Mouse (Mus musculus) limb, embryonic 13.5 days (tissue): ENCODE measurements around the gene Vat1l. TPM values are rescaled to one million over a fixed set of nuclear protein-coding genes. Genes with fewer than 3 reads are reported as not detected.

ENCODE experiments used
- ATAC-seq: fragments of 200-750 bp; cut with Nextera tagmentation; 2 replicates; pipeline ENCODE4 v1.8.0; 2017; ENCODE audit warnings: low read depth, moderate number of reproducible peaks, moderate TSS enrichment; ENCODE audit not compliant: low FRiP score
- H3K27ac ChIP-seq: fragments of 300-500 bp; sonication (generic); 2 replicates; pipeline ENCODE4 v1.5.1; 2015; ENCODE audit warnings: inconsistent platforms, mild to moderate bottlenecking, moderate library complexity
- H3K27me3 ChIP-seq: fragments of 300-500 bp; sonication (generic); 2 replicates; pipeline ENCODE4 v1.6.1; 2015; ENCODE audit warnings: mild to moderate bottlenecking, inconsistent platforms
- H3K36me3 ChIP-seq: fragments of 300-500 bp; sonication (generic); 2 replicates; pipeline ENCODE4 v1.6.1; 2015; ENCODE audit warnings: inconsistent platforms, mild to moderate bottlenecking, moderate library complexity
- H3K4me1 ChIP-seq: fragments of 300-500 bp; sonication (generic); 2 replicates; pipeline ENCODE4 v1.6.1; 2015; ENCODE audit warnings: inconsistent platforms
- H3K4me2 ChIP-seq: fragments of 300-500 bp; sonication (generic); replicated peaks from 2 replicates; pipeline ENCODE4 v1.6.1; 2015; ENCODE audit warnings: inconsistent platforms, mild to moderate bottlenecking, moderate library complexity
- H3K4me3 ChIP-seq: fragments of 300-500 bp; sonication (generic); 2 replicates; pipeline ENCODE4 v1.5.1; 2015; ENCODE audit warnings: moderate library complexity, mild to moderate bottlenecking, inconsistent platforms
- H3K9ac ChIP-seq: fragments of 300-500 bp; sonication (generic); 2 replicates; pipeline ENCODE4 v1.6.1; 2015; ENCODE audit warnings: mild to moderate bottlenecking, inconsistent platforms
- H3K9me3 ChIP-seq: fragments of 300-500 bp; sonication (generic); 2 replicates; pipeline ENCODE4 v1.6.1; 2016; ENCODE audit warnings: inconsistent platforms
- WGBS: fragments of 180-500 bp; shearing (Covaris S2); methylation state at CpG from one replicate; pipeline ENCODE4 v1.1.7; 2015; 5-methylcytosine and 5-hydroxymethylcytosine counted together
- polyA plus RNA-seq: library from polyadenylated mRNA; unstranded; fragments of >200 nt; fragmentation: Nextera tagmentation; extraction: Ambion mirVana; gene quantifications from 2 replicates; pipeline ENCODE4 v1.2.1, GENCODE M21; 2015

The Vat1l gene
- polyA plus RNA-seq, 1 experiment from 2014 or later = 4.6 TPM

- Histone ChIP-seq H3K27me3 (0 out of 2 replicates have a peak, but pooled peaks cover 3% of the 10 kb centered on the region), H3K36me3 (no peaks in the 10 kb centered on the region), H3K4me2 (no peak overlapping the region), H3K4me1 (peaks cover 14% of the 10 kb centered on the region; the same call in 1 of the 2 replicates), H3K9me3 (no peaks in the 10 kb centered on the region), H3K27ac (no peak overlapping the region), H3K9ac (no peak overlapping the region), H3K4me3 (no peak overlapping the region)
- 60% methylated on average over 5 of the region's 5 CpGs for WGBS
- ATAC-seq = no peak
Observed at GRCm38 (mm10) chr8:114363167-114363566, 157.8 kb downstream of the Vat1l start.

- peaks cover 14% of the 10 kb centered on the region; the same call in 1 of the 2 replicates for H3K4me1 ChIP-seq
- no peak overlapping the region for H3K4me3 ChIP-seq
- ATAC-seq = peak; percentile 32; the same call in 1 of the 2 replicates
- WGBS = 15% methylated on average over 8 of the region's 8 CpGs
- no peak overlapping the region for H3K4me2 ChIP-seq
- H3K9me3 ChIP-seq = no peaks in the 10 kb centered on the region
- H3K27me3 ChIP-seq = 0 out of 2 replicates have a peak, but pooled peaks cover 3% of the 10 kb centered on the region
- H3K36me3 ChIP-seq = no peaks in the 10 kb centered on the region
- H3K27ac ChIP-seq = no peak overlapping the region
- H3K9ac ChIP-seq = no peak overlapping the region
Observed at GRCm38 (mm10) chr8:114363656-114364055, 158.2 kb downstream of the Vat1l start.

- no peaks in the 10 kb centered on the region for H3K9me3 ChIP-seq
- ATAC-seq = no peak
- H3K9ac ChIP-seq = no peak overlapping the region
- H3K36me3 ChIP-seq = no peaks in the 10 kb centered on the region
- peak overlapping the region; percentile 42 for H3K4me2 ChIP-seq
- peaks cover 4% of the 10 kb centered on the region; the same call in 1 of the 2 replicates for H3K4me1 ChIP-seq
- H3K27ac ChIP-seq = no peak overlapping the region
- peak overlapping the region; percentile 5; the same call in 1 of the 2 replicates for H3K4me3 ChIP-seq
- 0 out of 2 replicates have a peak, but pooled peaks cover 7% of the 10 kb centered on the region for H3K27me3 ChIP-seq
- WGBS = 38% methylated on average over 27 of the region's 27 CpGs
Observed at GRCm38 (mm10) chr8:114369038-114369976, 163.9 kb downstream of the Vat1l start.

- no peak overlapping the region for H3K9ac ChIP-seq
- H3K4me3 ChIP-seq = no peak overlapping the region
- no peaks in the 10 kb centered on the region for H3K9me3 ChIP-seq
- H3K27me3 ChIP-seq = 0 out of 2 replicates have a peak, but pooled peaks cover 4% of the 10 kb centered on the region
- ATAC-seq = no peak
- 0 out of 2 replicates have a peak, but pooled peaks cover 7% of the 10 kb centered on the region for H3K4me1 ChIP-seq
- H3K36me3 ChIP-seq = no peaks in the 10 kb centered on the region
- no peak overlapping the region for H3K4me2 ChIP-seq
- no peak overlapping the region for H3K27ac ChIP-seq
- WGBS = 50% methylated on average over 6 of the region's 6 CpGs
Observed at GRCm38 (mm10) chr8:114374390-114374789, 169.0 kb downstream of the Vat1l start.

- no peaks in the 10 kb centered on the region for H3K4me1 ChIP-seq
- H3K9ac ChIP-seq = no peak overlapping the region
- no peaks in the 10 kb centered on the region for H3K27me3 ChIP-seq
- 83% methylated on average over 3 of the region's 3 CpGs for WGBS
- no peak overlapping the region for H3K27ac ChIP-seq
- H3K4me3 ChIP-seq = no peak overlapping the region
- no peak for ATAC-seq
- H3K36me3 ChIP-seq = no peaks in the 10 kb centered on the region
- no peak overlapping the region for H3K4me2 ChIP-seq
- no peaks in the 10 kb centered on the region for H3K9me3 ChIP-seq
Observed at GRCm38 (mm10) chr8:114384189-114384588, 178.8 kb downstream of the Vat1l start.

- no peak overlapping the region for H3K4me3 ChIP-seq
- no peak overlapping the region for H3K4me2 ChIP-seq
- ATAC-seq = no peak
- H3K27ac ChIP-seq = no peak overlapping the region
- H3K9ac ChIP-seq = no peak overlapping the region
- no peaks in the 10 kb centered on the region for H3K36me3 ChIP-seq
- H3K27me3 ChIP-seq = no peaks in the 10 kb centered on the region
- no peaks in the 10 kb centered on the region for H3K4me1 ChIP-seq
- WGBS = 83% methylated on average over 4 of the region's 4 CpGs
- H3K9me3 ChIP-seq = no peaks in the 10 kb centered on the region
Observed at GRCm38 (mm10) chr8:114387494-114387893, 182.1 kb downstream of the Vat1l start.

- Histone ChIP-seq H3K36me3 (no peaks in the 10 kb centered on the region), H3K4me1 (no peaks in the 10 kb centered on the region), H3K27me3 (no peaks in the 10 kb centered on the region), H3K4me3 (no peak overlapping the region), H3K27ac (no peak overlapping the region), H3K9me3 (no peaks in the 10 kb centered on the region), H3K4me2 (no peak overlapping the region), H3K9ac (no peak overlapping the region)
- 88% methylated on average over 12 of the region's 13 CpGs for WGBS
- ATAC-seq = no peak
Observed at GRCm38 (mm10) chr8:114390465-114391254, 185.2 kb downstream of the Vat1l start.

GRCm38 (mm10) chr8:114398326-114398725 lies 192.9 kb downstream of the Vat1l start:
- WGBS = 93% methylated on average over 5 of the region's 5 CpGs
- Histone ChIP-seq H3K4me2 (no peak overlapping the region), H3K36me3 (no peaks in the 10 kb centered on the region), H3K9me3 (no peaks in the 10 kb centered on the region), H3K9ac (no peak overlapping the region), H3K4me1 (no peaks in the 10 kb centered on the region), H3K4me3 (no peak overlapping the region), H3K27me3 (no peaks in the 10 kb centered on the region), H3K27ac (no peak overlapping the region)
- ATAC-seq = no peak

- Histone ChIP-seq H3K27me3 (no peaks in the 10 kb centered on the region), H3K9me3 (no peaks in the 10 kb centered on the region), H3K36me3 (no peaks in the 10 kb centered on the region), H3K4me1 (no peaks in the 10 kb centered on the region), H3K27ac (no peak overlapping the region), H3K4me3 (no peak overlapping the region), H3K4me2 (no peak overlapping the region), H3K9ac (no peak overlapping the region)
- WGBS = 95% methylated on average over 5 of the region's 5 CpGs
- no peak for ATAC-seq
Observed at GRCm38 (mm10) chr8:114399273-114399672, 193.9 kb downstream of the Vat1l start.

- no peak for ATAC-seq
Observed at GRCm38 (mm10) chr8:114401679-114402078, 196.3 kb downstream of the Vat1l start.

GRCm38 (mm10) chr8:114411421-114411820 lies 206.0 kb downstream of the Vat1l start:
- no peak overlapping the region for H3K9ac ChIP-seq
- 80% methylated on average over 3 of the region's 3 CpGs for WGBS
- H3K4me2 ChIP-seq = no peak overlapping the region

More at GRCm38 (mm10) chr8:114401679-114402078, 196.3 kb downstream of the Vat1l start:
- Histone ChIP-seq H3K4me1 (no peaks in the 10 kb centered on the region), H3K36me3 (no peaks in the 10 kb centered on the region), H3K4me2 (no peak overlapping the region), H3K9me3 (no peaks in the 10 kb centered on the region), H3K4me3 (no peak overlapping the region), H3K9ac (no peak overlapping the region), H3K27ac (no peak overlapping the region), H3K27me3 (no peaks in the 10 kb centered on the region)
- 73% methylated on average over 7 of the region's 7 CpGs for WGBS

GRCm38 (mm10) chr8:114417786-114418185 lies 212.4 kb downstream of the Vat1l start, which contains the start of gene Clec3a:
TSS of gene Clec3a (plus strand) at chr8:114418086.
- Histone ChIP-seq H3K4me3 (no peak within 1 kb of the TSS), H3K27me3 (no peaks in the 10 kb centered on the region), H3K36me3 (no peaks in the 10 kb centered on the region), H3K9me3 (peaks cover 6% of the 10 kb centered on the region; the same call in 1 of the 2 replicates), H3K4me2 (no peak within 1 kb of the TSS), H3K27ac (no peak within 1 kb of the TSS), H3K9ac (no peak within 1 kb of the TSS), H3K4me1 (peaks cover 4% of the 10 kb centered on the region; the same call in 1 of the 2 replicates)
- 70% methylated on average over 8 of the region's 8 CpGs for WGBS
- ATAC-seq = no peak

More at GRCm38 (mm10) chr8:114411421-114411820, 206.0 kb downstream of the Vat1l start:
- Histone ChIP-seq H3K27me3 (no peaks in the 10 kb centered on the region), H3K4me1 (no peaks in the 10 kb centered on the region), H3K9me3 (peaks cover 6% of the 10 kb centered on the region; the same call in 1 of the 2 replicates), H3K27ac (no peak overlapping the region), H3K36me3 (no peaks in the 10 kb centered on the region), H3K4me3 (no peak overlapping the region)
- no peak for ATAC-seq
